Mouse (Mus musculus) heart, postnatal 10 days (tissue): ENCODE measurements around the gene Ccdc157. TPM values are rescaled to one million over a fixed set of nuclear protein-coding genes. Genes with fewer than 3 reads are reported as not detected.
"Not testable (repeated sequence)": the region's sequence is repeated elsewhere in the genome, so short reads cannot be mapped to it uniquely, and the experiment has no call there.

ENCODE experiments used
- DNase-seq, 2 experiments: peaks; one replicate each; pipeline ENCODE4 v3.0.0; 2021
- intact Hi-C: fragments of 180-260 bp; cut with DNase I; formaldehyde crosslinking; loops from one replicate; pipeline ENCODE4 v1.15.1; 2025
- total RNA-seq, 2 experiments: library from RNA; stranded (reverse); gene quantifications; 2 replicates each; pipeline ENCODE4 v1.2.3; 2021

Gene Ccdc157
- total RNA-seq, 2 experiments from 2014 or later, result 5.8 to 8.0 TPM

DNA sequence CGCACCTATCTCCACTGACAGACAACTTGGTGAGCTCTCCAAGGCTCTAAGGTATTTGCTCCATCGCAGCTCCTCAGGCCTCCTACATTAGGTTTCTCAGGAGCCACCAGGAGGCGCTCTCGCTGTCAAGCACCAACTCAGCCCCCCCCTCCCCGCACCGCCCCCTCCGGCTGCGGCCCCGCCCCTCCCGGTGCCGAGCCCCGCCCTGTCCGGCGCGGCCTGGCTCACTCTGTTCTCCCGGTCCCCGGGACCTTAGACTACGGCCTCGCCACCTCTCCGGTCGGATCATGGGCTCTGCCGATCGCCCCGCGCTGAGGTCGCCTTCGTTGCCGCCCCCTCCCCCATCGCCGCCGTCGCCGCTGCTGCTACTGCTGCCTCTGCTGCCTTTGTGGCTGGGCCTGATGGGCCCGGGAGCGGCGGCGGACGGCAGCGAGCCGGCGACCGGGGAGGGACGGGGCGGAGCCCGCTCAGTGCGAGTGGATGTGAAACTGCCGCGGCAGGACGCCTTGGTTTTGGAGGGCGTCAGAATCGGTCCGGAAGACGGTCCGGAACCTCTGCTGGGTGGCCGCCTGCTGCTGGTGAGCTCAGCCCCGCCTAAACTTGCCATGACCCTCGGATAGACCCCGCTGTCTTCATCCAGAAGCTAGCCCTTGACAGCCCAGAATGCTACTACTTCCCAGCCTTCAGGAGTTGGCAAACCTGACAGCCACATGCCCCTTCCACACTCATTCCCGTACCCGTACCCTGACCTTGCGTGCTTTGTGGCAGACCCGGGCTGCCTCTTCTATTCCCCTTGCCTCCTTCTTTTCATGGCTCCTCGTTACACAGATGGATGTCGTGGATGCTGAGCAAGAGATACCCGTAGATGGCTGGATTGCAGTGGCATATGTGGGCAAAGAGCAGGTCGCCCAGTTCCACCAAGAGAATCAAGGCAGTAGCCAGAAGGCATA, 24.8 kb downstream of the Ccdc157 start, which contains the start of gene Rnf215:
Rnf215 (plus strand) TSS at position 217 of the 950 bp plus-strand sequence.
- DNase-seq, result peak; percentile 91 to 93

DNA sequence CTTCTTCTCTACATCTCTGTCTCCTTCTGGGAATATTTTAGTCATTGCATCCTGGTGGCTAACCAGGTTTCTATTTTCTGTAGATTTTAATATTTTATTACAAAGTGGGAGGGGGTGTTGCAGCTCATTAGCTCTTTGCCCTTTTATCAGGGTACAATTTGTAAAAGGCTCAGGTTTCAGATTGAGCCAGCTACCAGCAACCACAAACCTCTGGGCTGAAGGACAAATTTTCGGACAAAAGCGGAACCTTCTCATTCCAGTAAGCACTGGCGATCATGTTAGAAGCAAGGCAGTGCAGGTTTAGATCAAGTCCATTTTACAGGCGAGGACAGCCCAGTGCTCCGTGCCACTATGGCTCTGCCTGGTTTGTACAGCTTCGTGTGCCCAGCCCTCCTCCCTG, 25.7 kb downstream of the Ccdc157 start:
- no peak for DNase-seq
- intact Hi-C loops, result loop anchor here (2.0 kb wide), 2 partner anchors 26 to 74 kb away; partner anchors contain the start of genes Ccdc157 and Sf3a1

More for the DNA sequence above, 24.8 kb downstream of the Ccdc157 start, which contains the start of gene Rnf215:
- intact Hi-C loops, result loop anchor here (1.0 to 5.0 kb wide), 4 partner anchors 26 to 287 kb away; partner anchors contain the start of genes Ccdc157 and Sf3a1

DNA sequence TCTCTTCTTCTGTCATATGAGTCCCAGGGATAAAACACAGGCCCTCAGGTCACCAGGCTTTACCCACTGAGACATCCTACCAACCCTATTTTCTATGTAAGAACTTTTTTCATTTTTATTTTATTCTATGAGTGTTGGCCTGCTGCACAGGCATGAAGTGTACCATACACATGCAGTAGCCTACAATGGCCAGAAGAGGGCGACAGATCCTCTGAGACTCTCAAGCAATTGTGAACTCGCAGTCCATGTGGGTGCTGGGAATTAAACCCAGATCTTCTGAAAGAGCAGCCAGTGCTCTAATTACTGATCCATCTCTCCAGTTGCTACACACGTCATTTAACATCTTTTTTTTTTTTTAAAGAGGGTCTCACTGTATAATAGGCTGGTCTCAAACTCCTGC, 26.6 kb downstream of the Ccdc157 start:
- no peak for DNase-seq
- intact Hi-C loops, result no loop called here

DNA sequence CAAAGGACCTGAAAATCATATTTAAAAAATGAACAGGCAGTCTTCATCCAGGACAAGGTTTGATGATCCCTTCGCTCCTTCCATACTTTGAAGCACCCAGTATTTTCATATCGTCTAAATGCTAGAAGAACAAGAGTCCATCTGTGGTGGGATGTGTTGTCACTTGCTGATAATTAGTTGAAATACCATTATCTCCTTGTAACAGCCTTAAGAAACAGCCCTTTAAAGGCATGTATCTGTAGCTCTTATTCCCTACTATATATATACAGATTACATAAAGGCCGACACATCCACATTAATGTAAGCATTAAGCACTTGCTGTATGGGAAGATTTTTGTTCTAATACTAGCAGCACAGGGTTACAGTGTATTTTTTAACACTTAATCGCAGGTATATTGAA, 31.6 kb downstream of the Ccdc157 start:
- intact Hi-C loops, DNase-seq: not testable (repeated sequence)

DNA sequence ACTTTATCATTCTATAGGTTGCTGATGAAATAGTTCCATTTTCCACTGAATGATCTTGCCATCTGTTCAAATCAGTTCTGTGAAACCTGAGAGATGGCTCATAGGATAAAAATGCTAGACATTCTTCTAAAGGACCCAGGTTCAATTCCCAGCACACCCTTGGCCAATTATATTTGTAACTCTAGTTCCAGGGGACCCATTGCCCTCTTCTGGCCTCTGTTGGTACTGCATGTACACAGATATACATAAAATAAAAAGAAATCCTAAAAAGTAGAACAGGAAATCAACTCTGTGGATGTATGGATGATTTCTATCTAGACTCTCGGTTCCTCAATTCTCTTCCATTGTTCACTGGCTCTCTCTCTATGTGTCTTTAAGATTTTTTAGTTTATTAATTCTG, 33.0 kb downstream of the Ccdc157 start:
- no peak for DNase-seq

DNA sequence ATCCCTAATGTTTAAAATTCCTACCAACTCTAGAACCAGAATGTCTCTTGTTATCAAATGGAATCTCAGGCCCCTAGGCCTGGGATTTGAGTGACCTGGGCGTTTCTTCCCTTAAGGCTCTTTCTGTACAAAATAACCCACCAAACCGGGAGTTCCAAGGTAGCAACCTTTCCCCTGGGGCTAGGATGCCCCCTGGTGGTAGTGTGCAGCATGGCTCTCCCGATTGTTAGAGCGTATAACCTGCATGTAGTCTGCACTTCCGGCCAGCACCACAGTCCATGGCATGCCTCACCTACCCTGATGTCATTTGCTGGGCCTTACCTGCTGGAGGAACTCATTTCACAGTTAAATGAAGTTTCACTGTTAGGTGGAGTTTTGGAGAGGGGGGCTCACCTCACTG, 36.2 kb downstream of the Ccdc157 start:
- intact Hi-C loops, result loop anchor here (5.0 kb wide), 1 partner anchor 72 kb away; no protein-coding TSS in a partner anchor
- peak in 1 of 2 experiments; percentile 38 for DNase-seq

More for the DNA sequence above, 33.0 kb downstream of the Ccdc157 start:
- intact Hi-C loops, result no loop called here

DNA sequence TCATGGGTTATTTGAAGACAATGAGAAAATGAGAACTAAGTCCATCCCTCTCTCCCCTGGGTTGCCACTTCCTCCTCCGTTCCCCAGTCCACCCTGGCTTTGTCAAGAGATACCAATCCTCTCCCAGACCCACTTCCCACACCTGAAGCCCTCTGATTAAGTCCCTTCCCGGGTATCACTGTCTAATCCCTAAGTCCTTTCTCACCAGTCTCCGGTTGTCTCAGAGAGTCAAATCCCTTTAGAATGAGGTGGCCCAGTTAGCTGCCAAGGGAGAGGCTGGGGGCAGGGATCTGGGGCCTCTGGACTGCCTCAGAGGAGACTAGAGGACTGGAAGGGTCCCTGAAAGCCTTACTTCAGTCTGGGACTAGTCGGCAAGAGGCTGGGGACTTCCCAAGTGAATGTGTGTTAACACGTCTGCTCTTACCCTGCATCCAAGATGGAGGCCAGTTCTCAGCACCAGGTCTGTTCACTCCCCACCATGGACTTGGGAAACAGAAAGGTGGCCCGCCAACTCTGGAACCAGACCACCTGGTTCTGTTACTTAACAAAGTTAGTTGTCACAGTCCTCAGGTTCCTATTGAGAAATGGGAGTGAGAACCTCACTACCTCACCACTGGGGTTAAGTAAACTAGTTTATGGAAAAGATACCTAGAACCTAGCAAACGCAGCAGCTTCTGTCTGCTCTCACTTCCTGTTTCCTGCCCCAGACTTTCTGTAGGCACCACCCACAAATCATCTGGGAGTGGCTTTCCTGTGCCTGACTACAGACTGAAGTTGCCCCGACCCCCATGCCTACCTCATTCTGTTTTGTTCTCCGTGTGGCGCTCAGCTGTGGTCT, 37.1 kb downstream of the Ccdc157 start, which contains the start of gene Sec14l2:
Sec14l2 (minus strand) TSS at position 674 of the 838 bp plus-strand sequence.
- no peak for DNase-seq
- intact Hi-C loops, result loop anchor here (5.0 kb wide), 1 partner anchor 71 kb away; no protein-coding TSS in a partner anchor

DNA sequence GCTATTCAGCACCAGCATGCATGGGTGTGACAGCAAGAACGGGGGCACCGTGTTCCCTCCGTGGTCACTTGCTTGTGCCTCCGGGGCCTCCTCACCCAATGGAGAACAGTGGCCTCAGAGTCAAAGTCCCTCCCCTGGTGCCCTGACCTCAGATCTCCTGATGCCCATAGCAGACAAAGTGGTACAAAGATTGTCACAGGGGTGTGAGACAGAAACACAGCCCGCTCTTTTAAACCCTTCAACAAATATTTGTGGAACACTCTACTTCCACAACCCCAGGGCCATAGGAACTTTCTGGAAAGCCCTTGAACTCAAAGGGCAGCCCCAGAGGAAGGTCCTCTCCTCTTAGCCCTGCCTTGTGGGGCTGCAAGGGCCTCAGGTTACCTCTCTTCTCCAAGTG, 37.9 kb downstream of the Ccdc157 start:
- intact Hi-C loops, result loop anchor here (5.0 kb wide), 1 partner anchor 70 kb away; no protein-coding TSS in a partner anchor

DNA sequence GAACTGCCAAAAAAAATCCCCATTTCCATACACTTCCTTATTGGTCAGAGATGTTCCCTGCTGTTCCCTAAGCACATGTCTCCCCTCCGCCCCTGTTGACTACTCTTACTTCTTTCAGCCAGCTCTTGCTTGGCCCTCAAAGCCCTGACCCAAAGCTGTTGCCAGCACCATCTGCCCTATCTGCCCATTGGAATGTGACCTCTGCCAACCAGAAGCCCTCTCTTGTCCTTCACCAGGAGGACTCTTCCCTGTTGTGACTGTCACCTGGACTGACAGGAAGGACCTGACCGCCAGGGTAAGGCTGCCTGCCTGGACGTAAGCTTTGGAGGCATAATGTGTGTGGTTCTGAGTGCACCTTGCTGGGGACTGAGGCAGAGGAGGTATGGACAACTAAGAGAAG, 38.4 kb downstream of the Ccdc157 start:
- no peak for DNase-seq

More for the DNA sequence above, 37.9 kb downstream of the Ccdc157 start:
- DNase-seq, result no peak

DNA sequence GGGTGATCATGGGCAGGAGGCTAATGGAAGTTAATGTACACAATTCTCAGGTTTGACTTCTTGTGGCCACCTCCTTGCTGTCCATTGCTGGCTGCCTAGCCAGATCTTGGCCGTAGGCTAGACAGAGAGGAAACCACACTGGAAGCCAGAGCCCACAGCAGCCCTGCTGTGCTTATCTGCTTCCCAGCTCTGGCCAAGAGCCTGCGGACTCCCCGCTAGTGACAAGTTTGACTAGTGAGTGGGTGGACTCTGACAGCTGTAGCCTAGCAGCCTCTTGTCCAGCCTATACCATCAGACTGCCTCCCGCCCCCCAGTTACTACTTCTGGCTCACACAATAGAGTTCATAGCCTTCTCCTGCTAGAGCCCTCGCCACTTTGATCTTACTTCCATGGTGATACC, 40.5 kb downstream of the Ccdc157 start:
- intact Hi-C loops, result loop anchor here (5.0 kb wide), 1 partner anchor 67 kb away; no protein-coding TSS in a partner anchor
- no peak for DNase-seq

More for the DNA sequence above, 38.4 kb downstream of the Ccdc157 start:
- intact Hi-C loops, result loop anchor here (5.0 kb wide), 1 partner anchor 69 kb away; no protein-coding TSS in a partner anchor

DNA sequence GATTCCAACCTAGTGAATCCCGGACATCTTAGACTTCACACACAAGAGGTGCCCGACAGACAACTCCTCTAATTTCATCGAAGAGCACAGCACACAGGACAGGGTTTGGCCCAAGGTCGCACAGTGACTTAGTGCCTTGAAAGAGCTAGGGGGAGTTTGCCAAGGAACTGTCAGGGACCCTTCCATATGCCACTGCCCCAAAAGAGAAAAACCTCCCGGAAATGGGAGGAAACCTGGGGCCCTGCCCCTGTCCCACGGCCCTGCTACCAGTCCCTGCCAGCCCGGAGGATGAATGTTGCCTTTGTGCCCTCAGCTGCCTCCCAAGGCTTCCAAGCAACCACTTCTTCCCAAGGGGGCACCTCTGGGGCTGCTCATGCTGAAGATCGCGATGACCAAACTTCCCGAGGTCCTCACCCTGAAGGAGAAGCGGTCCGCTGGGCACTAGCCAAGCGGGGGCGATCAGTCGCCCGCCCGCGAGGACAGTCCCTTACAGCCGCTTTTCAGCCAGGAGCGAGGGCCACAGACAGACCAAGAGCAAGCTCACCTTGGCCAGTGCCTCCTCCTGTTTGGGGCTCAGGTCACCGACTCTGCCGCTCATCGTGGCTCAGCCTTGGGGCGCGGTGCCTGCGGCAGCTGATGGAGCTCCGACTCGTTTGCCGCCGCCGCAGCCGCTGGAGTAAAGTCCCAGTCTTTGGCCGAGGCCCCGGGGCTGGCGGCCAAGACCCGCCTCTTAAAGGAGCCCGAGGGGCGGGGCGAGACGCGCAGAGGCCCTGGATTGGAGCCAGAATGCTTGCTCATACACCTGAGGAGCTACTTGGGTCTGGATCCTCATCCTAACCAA, 41.8 kb downstream of the Ccdc157 start:
- intact Hi-C loops, result no loop called here
- peak; percentile 57 to 72 for DNase-seq

DNA sequence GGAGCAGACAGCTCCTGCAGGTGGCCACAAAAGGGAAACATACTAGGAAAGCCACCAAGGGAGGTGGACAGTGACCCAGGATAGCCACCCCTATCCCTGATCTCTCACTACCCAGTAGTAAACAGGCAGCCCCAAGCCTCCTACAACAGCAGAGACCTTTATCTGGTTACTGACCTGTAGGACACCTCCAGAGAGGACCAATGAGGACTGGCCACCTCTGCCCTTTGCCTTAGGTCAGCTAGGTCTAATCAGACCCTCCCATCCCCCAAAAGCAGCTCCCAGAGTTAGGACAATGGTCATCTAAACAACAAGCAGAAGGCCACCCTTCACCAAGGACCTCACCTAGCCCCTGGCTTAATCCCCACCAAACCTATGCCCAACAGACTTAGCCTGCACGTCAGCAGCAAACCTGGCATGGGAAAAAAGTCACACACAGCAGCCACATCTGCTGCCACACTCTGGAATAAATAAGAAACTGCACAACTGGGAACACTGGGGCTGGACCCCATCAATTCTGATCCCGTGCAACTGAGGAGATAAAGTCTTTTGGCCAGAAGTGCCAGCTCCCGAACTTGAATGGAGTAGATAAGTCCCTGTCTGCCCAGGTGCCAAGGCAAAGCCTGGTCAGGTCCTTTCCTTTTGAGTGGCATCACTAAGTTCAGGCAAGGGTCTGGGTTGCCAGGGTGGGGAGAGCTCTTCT, 42.6 kb downstream of the Ccdc157 start:
- intact Hi-C loops, result no loop called here
- peak in 1 of 2 experiments; percentile 18 for DNase-seq

DNA sequence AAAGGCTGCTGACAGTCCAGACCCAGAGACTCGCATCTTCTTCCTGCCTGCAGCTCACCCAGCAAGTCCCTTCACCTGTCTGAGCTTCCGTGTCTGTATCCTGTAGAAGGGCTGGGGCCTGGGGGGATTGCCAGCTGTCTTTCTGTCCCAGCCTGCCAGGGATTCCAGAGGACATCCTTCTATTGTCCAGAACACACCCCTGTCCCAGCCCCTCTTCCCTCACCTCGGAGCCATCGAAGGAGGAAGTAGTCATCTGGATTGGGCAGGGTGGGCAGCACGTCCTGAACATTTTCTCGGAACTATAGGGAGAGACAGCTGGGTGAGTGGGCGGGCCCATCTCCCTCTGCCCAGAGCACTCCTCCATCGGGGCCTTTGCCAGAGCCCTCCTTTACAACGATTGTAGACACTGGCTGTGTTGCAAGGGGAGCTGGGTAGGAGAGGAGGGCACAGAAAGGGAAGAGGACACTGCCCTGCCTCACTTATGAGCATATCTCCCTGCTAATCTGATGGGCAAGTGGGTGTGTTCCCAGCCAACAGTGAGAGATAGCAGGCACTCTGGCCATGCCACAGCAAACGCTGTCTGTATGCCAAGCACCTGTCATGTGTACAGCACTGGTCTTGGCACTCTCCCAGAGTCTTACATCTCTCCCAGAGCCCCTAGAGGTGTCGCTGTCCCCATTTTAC, 43.5 kb downstream of the Ccdc157 start:
- no peak for DNase-seq
- intact Hi-C loops, result no loop called here

DNA sequence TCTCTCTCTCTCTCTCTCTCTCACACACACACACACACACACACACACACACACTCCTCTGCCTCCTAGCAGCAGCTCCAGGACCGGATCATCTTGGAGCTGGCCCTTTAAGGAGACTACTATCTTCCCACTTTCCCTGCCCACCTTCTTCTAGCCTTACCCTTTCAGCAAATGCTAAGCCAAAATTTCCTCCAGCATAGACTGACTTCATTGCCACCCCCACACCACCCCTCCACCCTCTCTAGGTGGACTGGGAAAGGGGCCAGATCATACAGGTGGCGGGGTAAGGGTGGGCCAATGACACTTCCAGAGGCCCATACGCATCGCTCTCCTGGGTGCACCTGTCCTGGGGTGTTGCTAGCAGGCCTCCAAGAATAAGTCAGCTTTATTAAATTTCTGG, 44.7 kb downstream of the Ccdc157 start:
- no peak for DNase-seq
- intact Hi-C loops, result no loop called here

DNA sequence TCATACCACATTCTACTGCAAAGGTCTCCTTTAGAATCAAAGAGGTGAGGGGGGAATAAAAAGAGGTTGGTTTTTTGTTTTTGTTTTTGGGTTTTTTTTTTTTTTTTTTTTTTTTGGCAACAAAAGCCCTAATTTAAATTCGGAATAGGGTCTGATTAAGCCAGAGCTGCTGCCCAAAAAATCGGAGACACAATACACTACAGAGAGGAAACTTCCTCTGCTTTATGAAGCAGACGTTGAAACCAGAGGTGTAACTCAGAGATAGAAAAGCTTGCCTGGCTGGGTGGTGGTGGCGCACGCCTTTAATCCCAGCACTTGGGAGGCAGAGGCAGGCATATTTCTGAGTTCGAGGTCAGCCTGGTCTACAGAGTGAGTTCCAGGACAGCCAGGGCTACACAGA, 45.6 kb downstream of the Ccdc157 start:
- intact Hi-C loops, DNase-seq: not testable (repeated sequence)

DNA sequence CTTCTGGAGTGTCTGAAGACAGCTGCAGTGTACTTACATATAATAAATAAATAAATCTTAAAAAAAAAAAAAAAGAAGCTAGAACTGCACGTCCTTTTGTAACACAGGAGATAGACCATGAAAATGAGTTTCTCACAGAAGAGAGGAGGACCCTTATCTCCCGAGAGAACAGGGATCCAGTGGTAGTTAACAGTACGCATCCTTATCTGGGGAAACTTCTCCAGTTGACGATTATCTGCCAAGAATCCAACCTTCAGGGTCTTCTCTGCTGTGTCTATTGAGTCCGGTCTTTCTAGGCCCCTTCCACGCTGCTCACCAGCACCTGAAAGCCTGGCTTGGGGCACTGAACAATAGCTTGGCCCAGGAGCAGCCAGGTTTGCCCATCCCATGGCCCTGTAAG, 46.1 kb downstream of the Ccdc157 start:
- no peak for DNase-seq
- intact Hi-C loops, result no loop called here

DNA sequence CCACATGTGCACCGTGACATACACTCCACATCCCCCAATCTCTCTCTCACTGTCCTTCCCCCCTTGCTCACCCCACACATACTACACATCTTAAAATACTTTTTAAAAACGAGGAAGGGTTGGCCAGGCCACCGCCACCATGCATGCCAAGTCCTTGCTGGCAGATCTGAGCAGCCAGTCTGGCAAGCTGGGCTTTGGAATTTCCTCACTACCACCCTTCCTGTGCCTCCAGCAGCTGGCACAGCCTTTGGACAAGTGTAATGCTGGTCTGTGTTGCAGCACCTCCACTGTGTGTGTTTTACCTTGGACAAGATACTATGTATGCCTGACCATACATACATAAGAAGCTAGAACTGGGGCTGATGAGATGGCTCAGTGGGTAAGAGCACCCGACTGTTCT, 46.6 kb downstream of the Ccdc157 start:
- DNase-seq, result no peak
- intact Hi-C loops, result no loop called here

DNA sequence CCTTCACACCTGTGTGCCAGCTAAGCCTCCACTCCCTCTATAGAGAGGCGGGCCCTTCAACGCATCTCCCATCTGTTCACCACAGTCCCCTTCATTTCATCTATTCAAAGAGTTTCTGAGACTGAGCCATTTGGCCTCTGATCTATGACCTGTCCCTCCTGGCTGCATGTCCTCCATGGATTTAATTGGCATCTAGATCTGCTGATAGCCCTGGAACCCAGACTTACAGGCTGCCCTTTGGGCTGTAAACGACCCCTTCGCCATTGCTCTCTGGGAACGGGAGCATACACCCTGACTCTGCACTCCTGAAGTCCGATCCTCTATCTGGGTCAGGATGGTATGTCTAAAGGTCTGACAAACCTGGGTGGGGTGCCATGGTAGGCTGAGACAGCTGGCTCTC, 47.2 kb downstream of the Ccdc157 start:
- intact Hi-C loops, result no loop called here

More for the DNA sequence above, 47.2 kb downstream of the Ccdc157 start:
- no peak for DNase-seq
